Mouse (Mus musculus) megakaryocyte-erythroid progenitor cell, adult 5-6 weeks (primary cell): Measurements from ENCODE around the gene Abca3. TPM values are rescaled to one million over a fixed set of nuclear protein-coding genes. Genes with fewer than 3 reads are reported as not detected.

ENCODE experiments used
- total RNA-seq, 2 experiments: library from RNA; stranded (forward) in 1 of 2; stranded (reverse) in 1 of 2; fragments of 200-1000, 215-1000 nt in 1 of 2; fragments of >200 nt in 1 of 2; fragmentation: Nextera tagmentation in 1 of 2; gene quantifications; 2 replicates each; pipeline ENCODE4 v1.2.3; 2014 to 2017

Abca3 gene
- total RNA-seq, 2 experiments from 2014 or later: 39.6 to 103 TPM

Other genes with a start within 250 kb of the Abca3 start
- 47.0 and 48.0 TPM in 2 replicates for gene Pdpk1, start 201.0 kb upstream of the Abca3 start, total RNA-seq (2014; fragmentation: Nextera tagmentation)
- 34.4 and 37.7 TPM in 2 replicates for gene Pdpk1, start 201.0 kb upstream of the Abca3 start, total RNA-seq (2017)
- gene Amdhd2, start 188.2 kb upstream of the Abca3 start, total RNA-seq (2014; fragmentation: Nextera tagmentation): 50.8 and 51.8 TPM in 2 replicates
- gene Amdhd2, start 188.2 kb upstream of the Abca3 start, total RNA-seq (2017): 13.1 and 19.8 TPM in 2 replicates
- 222 and 224 TPM in 2 replicates for gene Atp6v0c, start 182.2 kb upstream of the Abca3 start, total RNA-seq (2014; fragmentation: Nextera tagmentation)
- gene Atp6v0c, start 182.2 kb upstream of the Abca3 start, total RNA-seq (2017): 72.2 and 95.8 TPM in 2 replicates
- 32.2 and 45.2 TPM in 2 replicates for gene Tbc1d24, start 146.4 kb upstream of the Abca3 start, total RNA-seq (2014; fragmentation: Nextera tagmentation)
- 6.0 and 6.6 TPM in 2 replicates for gene Tbc1d24, start 146.4 kb upstream of the Abca3 start, total RNA-seq (2017)
- gene Ntn3, start 142.4 kb upstream of the Abca3 start, total RNA-seq (2014; fragmentation: Nextera tagmentation): 0.92 TPM in 2 replicates
- 0.19 and 0.38 TPM in 2 replicates for gene Ntn3, start 142.4 kb upstream of the Abca3 start, total RNA-seq (2017)
- gene Tedc2, start 131.1 kb upstream of the Abca3 start, total RNA-seq (2014; fragmentation: Nextera tagmentation): 19.8 and 31.0 TPM in 2 replicates
- 16.8 and 18.0 TPM in 2 replicates for gene Tedc2, start 131.1 kb upstream of the Abca3 start, total RNA-seq (2017)
- gene Ccnf, start 100.5 kb upstream of the Abca3 start, total RNA-seq (2014; fragmentation: Nextera tagmentation): 34.7 and 40.9 TPM in 2 replicates
- gene Ccnf, start 100.5 kb upstream of the Abca3 start, total RNA-seq (2017): 17.5 and 24.4 TPM in 2 replicates
- not detected in 2 replicates for gene Abca17, start 882 bp upstream of the Abca3 start, total RNA-seq (2014; fragmentation: Nextera tagmentation)
- not detected in 2 replicates for gene Abca17, start 882 bp upstream of the Abca3 start, total RNA-seq (2017)
- 325 and 334 TPM in 2 replicates for gene Rnps1, start 62.6 kb downstream of the Abca3 start, total RNA-seq (2014; fragmentation: Nextera tagmentation)
- gene Rnps1, start 62.6 kb downstream of the Abca3 start, total RNA-seq (2017): 263 and 290 TPM in 2 replicates
- gene Eci1, start 74.7 kb downstream of the Abca3 start, total RNA-seq (2014; fragmentation: Nextera tagmentation): 79.7 and 88.7 TPM in 2 replicates
- 33.3 and 37.6 TPM in 2 replicates for gene Eci1, start 74.7 kb downstream of the Abca3 start, total RNA-seq (2017)
- 1.2 and 5.0 TPM in 2 replicates for gene Dnase1l2, start 91.2 kb downstream of the Abca3 start, total RNA-seq (2014; fragmentation: Nextera tagmentation)
- gene Dnase1l2, start 91.2 kb downstream of the Abca3 start, total RNA-seq (2017): 0.34 and 2.9 TPM in 2 replicates
- gene E4f1, start 118.4 kb downstream of the Abca3 start, total RNA-seq (2014; fragmentation: Nextera tagmentation): 47.7 and 60.9 TPM in 2 replicates
- 10.5 and 20.8 TPM in 2 replicates for gene E4f1, start 118.4 kb downstream of the Abca3 start, total RNA-seq (2017)
- gene Pgp, start 118.4 kb downstream of the Abca3 start, total RNA-seq (2014; fragmentation: Nextera tagmentation): 32.8 and 43.6 TPM in 2 replicates
- 21.9 and 23.4 TPM in 2 replicates for gene Pgp, start 118.4 kb downstream of the Abca3 start, total RNA-seq (2017)
- gene Bricd5, start 121.9 kb downstream of the Abca3 start, total RNA-seq (2014; fragmentation: Nextera tagmentation): not detected in 2 replicates
- gene Bricd5, start 121.9 kb downstream of the Abca3 start, total RNA-seq (2017): 0.80 TPM in 1 of 2 replicates, not detected in the other
- 35.8 and 38.7 TPM in 2 replicates for gene Mlst8, start 127.1 kb downstream of the Abca3 start, total RNA-seq (2014; fragmentation: Nextera tagmentation)
- gene Mlst8, start 127.1 kb downstream of the Abca3 start, total RNA-seq (2017): 17.2 and 36.1 TPM in 2 replicates
- gene Caskin1, start 136.7 kb downstream of the Abca3 start, total RNA-seq (2014; fragmentation: Nextera tagmentation): not detected in 2 replicates
- not detected in 2 replicates for gene Caskin1, start 136.7 kb downstream of the Abca3 start, total RNA-seq (2017)
- 111 and 143 TPM in 2 replicates for gene Traf7, start 176.0 kb downstream of the Abca3 start, total RNA-seq (2014; fragmentation: Nextera tagmentation)
- gene Traf7, start 176.0 kb downstream of the Abca3 start, total RNA-seq (2017): 66.3 and 84.8 TPM in 2 replicates
- gene Rab26, start 182.3 kb downstream of the Abca3 start, total RNA-seq (2014; fragmentation: Nextera tagmentation): not detected in 2 replicates
- 1.3 TPM in 1 of 2 replicates, not detected in the other for gene Rab26, start 182.3 kb downstream of the Abca3 start, total RNA-seq (2017)
- 17.2 and 20.5 TPM in 2 replicates for gene Pkd1, start 197.9 kb downstream of the Abca3 start, total RNA-seq (2014; fragmentation: Nextera tagmentation)
- gene Pkd1, start 197.9 kb downstream of the Abca3 start, total RNA-seq (2017): 4.6 and 5.4 TPM in 2 replicates